Mouse (Mus musculus) liver, embryonic 14 days (tissue): ENCODE results near the gene Smcr8. TPM values are rescaled to one million over a fixed set of nuclear protein-coding genes. Genes with fewer than 3 reads are reported as not detected.

ENCODE experiments used
- polyA plus RNA-seq: library from polyadenylated mRNA; depleted of rRNA; stranded (reverse); fragments of >200 nt; gene quantifications from 2 replicates; pipeline ENCODE4 v1.2.3, GENCODE M21; 2012; rRNA removed

Gene Smcr8
- 3.8 and 5.0 TPM in 2 replicates for polyA plus RNA-seq

GRCm38 (mm10) chr11:60776829-60777740, at the start of gene Smcr8, which contains the start of gene Top3a:
Smcr8 (plus strand) TSS chr11:60777524.
Top3a (minus strand) TSS chr11:60777365.

GRCm38 (mm10) chr11:60728260-60728761, 49.0 kb upstream of the Smcr8 start, which contains the start of gene Mief2:
Mief2 (plus strand) TSS chr11:60728398.

GRCm38 (mm10) chr11:60811618-60812017, 34.3 kb downstream of the Smcr8 start, which contains the start of gene Shmt1:
Shmt1 (minus strand) TSS chr11:60811718.

GRCm38 (mm10) chr11:60830433-60831052, 53.2 kb downstream of the Smcr8 start, which contains the start of gene Dhrs7b:
Dhrs7b (plus strand) TSS chr11:60830631.

Other genes with a start within 250 kb of the Smcr8 start
- gene Alkbh5, start 241.1 kb upstream of the Smcr8 start, polyA plus RNA-seq = 6.9 and 8.4 TPM in 2 replicates
- gene Llgl1, start 77.8 kb upstream of the Smcr8 start, polyA plus RNA-seq = 9.9 and 11.0 TPM in 2 replicates
- 32.0 and 32.6 TPM in 2 replicates for gene Flii, start 50.3 kb upstream of the Smcr8 start, polyA plus RNA-seq
- 2.0 and 2.2 TPM in 2 replicates for gene Mief2, start 49.1 kb upstream of the Smcr8 start, polyA plus RNA-seq
- gene Top3a, start 159 bp upstream of the Smcr8 start, polyA plus RNA-seq = 4.4 and 5.5 TPM in 2 replicates
- gene Shmt1, start 34.2 kb downstream of the Smcr8 start, polyA plus RNA-seq = 26.8 and 32.0 TPM in 2 replicates
- gene Dhrs7b, start 53.1 kb downstream of the Smcr8 start, polyA plus RNA-seq = 7.8 and 10.2 TPM in 2 replicates
- gene Tmem11, start 101.7 kb downstream of the Smcr8 start, polyA plus RNA-seq = 28.6 and 32.0 TPM in 2 replicates
- 9.1 and 10.5 TPM in 2 replicates for gene Natd1, start 137.2 kb downstream of the Smcr8 start, polyA plus RNA-seq
- 31.0 and 50.3 TPM in 2 replicates for gene Map2k3, start 154.5 kb downstream of the Smcr8 start, polyA plus RNA-seq
- 0.06 and 0.07 TPM in 2 replicates for gene Kcnj12, start 245.0 kb downstream of the Smcr8 start, polyA plus RNA-seq